Mouse (Mus musculus) brown adipose tissue, adult 24 weeks (tissue): ENCODE measurements around the gene Olfr65. TPM values are rescaled to one million over a fixed set of nuclear protein-coding genes. Genes with fewer than 3 reads are reported as not detected.

Experiments
- H3K27ac ChIP-seq: fragments of 200-500 bp; replicated peaks from 2 replicates; pipeline ENCODE4 v1.5.1; 2012; ENCODE audit warnings: low read depth, mild to moderate bottlenecking, low read length
- H3K4me1 ChIP-seq: fragments of 200-500 bp; 2 replicates; pipeline ENCODE4 v1.6.1; 2012; ENCODE audit warnings: low read length, mixed read lengths; ENCODE audit not compliant: control insufficient read depth, insufficient read depth, insufficient read length
- H3K4me3 ChIP-seq: fragments of 200-500 bp; 2 replicates; pipeline ENCODE4 v1.5.1; 2012; ENCODE audit warnings: low read depth, mild to moderate bottlenecking, low read length, moderate library complexity; ENCODE audit not compliant: insufficient read depth
- polyA plus RNA-seq: library from polyadenylated mRNA; stranded (reverse); fragments of >200 nt; gene quantifications from 2 replicates; pipeline ENCODE4 v1.2.4, GENCODE M21; 2012; ENCODE audit not compliant: missing spikeins, insufficient read depth, insufficient read length

Gene Olfr65
- polyA plus RNA-seq: not detected in 2 replicates

DNA sequence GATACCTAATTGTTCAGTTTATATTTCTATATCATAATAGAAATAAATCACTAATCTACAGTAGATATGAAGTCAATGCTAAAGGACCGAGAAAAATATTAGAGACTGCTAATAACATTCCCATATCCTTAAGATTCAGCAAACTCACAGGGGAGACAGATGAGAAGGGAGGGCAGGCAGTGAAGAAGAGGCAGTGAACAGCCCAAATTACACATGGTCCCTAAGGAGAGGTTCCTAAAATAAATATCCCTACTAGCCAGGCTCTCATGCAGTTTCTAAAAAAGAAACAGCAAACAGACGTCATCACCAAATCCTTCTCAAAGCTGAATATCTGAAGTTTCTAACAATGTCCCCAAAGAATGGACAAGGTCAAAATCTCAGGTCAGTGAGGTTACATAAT, at the start of gene Olfr65:
TSS of gene Olfr65 (plus strand) at position 301 of the 400 bp plus-strand sequence.
- no peak within 1 kb of the TSS for H3K4me3 ChIP-seq
- H3K27ac ChIP-seq: no peak within 1 kb of the TSS
- H3K4me1 ChIP-seq: no peaks in the 10 kb centered on the region

DNA sequence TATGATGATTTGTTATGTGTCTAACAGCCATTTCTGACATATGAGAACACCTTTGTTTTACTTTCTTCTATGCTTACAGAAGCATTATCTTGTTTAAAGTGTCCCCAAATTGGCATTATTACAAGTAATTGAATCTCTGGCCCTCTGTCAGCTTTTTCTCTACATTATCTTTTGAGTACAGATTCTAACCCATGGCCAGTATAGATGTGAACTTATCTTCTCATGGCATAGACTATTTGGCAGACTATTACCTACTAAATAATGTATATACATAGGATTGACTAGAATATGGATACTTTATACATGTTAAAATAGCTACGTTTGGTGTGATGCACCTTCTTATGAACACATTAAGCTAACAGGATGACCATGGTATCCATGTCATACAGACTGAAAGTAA, 48.6 kb upstream of the Olfr65 start:
- H3K27ac ChIP-seq: no peak overlapping the region
- no peaks in the 10 kb centered on the region for H3K4me1 ChIP-seq
- no peak overlapping the region for H3K4me3 ChIP-seq

DNA sequence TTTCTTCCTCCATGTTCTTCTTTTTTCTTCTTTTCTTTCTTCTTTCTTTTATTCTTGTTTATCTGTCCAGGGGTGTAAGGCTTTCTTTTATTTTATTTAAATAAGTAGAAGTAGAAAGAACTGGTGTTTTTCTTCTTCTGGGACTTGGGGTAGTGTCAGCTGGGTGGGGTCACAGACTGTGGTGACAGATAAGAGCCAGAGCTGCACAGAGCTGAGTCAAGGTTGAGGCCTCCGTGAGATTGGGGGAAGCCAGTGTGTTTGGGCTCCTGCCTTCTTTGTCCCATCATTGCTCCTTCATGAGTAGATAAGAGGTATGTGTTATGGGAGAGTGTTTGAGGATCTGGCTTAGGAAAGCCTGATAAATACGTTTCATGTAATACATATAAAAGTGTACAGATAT, 44.2 kb upstream of the Olfr65 start:
- no peak overlapping the region for H3K4me3 ChIP-seq
- no peaks in the 10 kb centered on the region for H3K4me1 ChIP-seq
- no peak overlapping the region for H3K27ac ChIP-seq

DNA sequence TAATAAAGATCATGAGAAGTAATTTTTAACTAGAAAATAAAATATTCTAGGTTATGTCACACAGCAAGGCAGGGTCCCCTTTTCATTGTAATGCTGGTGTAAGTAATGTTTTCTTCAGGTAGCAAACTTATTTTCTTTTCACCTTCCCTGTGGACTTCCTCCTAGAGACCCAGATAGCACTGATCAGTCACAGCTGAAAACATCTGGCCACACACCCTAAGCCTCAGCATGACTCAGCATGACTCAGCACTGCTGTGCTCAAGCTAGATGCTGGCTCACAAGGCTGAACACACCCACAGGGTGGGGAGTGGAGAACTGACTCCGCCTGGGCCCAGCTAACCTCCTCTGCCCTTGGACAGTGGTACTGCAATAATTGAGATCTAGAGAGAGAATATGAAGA, 42.4 kb upstream of the Olfr65 start:
- Histone ChIP-seq H3K4me3 (no peak overlapping the region), H3K4me1 (no peaks in the 10 kb centered on the region), H3K27ac (no peak overlapping the region)

DNA sequence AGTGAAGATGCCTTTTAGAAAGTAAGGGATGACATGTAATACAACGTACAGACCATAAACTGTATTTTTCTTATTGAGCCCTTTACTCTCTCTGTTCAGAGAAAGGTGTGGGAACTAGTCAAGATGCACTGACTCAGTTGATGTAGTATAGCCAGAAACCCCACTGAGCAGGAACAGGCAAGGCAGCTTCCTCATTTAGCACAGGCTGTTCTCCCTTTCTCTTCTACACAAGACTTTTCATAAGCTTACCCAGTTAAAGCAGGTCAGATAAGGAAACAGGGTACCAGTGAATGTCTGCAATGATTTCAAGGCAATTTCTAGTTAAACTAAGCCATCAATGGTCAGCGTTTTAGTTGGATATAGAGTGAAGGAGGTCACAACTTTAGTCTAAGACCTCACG, 41.8 kb upstream of the Olfr65 start:
- no peak overlapping the region for H3K4me3 ChIP-seq
- no peak overlapping the region for H3K27ac ChIP-seq
- no peaks in the 10 kb centered on the region for H3K4me1 ChIP-seq

- no peak overlapping the region for H3K27ac ChIP-seq
- no peak overlapping the region for H3K4me3 ChIP-seq
- no peaks in the 10 kb centered on the region for H3K4me1 ChIP-seq
Observed at GRCm38 (mm10) chr7:103865716-103866115, 37.6 kb upstream of the Olfr65 start.

DNA sequence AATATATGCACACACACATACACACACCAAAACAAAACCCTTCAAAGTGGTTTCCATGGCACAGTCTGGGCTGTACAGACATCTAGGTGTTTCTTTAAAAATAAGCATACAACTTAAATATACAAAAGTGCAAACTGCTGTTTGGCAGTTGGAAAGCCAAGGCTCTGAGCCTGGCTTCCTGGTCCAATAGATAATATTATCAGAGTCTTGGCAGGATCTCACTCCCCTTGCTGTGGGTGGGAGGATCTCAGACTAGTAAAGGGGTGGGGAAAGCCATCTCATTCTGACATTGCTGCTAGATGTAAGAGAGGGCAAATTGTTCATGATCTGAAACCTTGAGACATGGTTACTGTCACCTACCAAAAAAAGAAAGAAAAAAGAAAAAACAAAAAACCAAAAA, 32.6 kb upstream of the Olfr65 start:
- Histone ChIP-seq H3K4me3 (no peak overlapping the region), H3K27ac (no peak overlapping the region), H3K4me1 (no peaks in the 10 kb centered on the region)

DNA sequence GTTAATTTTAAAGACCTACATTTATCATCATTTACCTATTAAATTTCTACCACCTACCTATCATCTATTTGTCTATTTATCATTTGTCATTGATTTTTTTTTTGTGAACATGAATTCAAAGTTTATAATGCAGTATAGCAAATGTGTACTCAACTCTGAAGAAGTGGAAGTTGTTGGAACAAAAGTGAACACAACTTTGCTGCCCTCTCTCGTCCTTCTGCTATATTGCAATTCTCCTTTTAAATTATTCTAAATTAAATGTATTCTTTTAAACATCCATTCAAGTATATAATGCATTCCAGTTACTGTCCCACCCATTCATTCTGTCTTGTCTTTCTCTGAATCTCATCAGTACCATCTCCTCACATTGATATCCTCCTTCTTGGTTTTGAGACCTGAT, 30.2 kb upstream of the Olfr65 start:
- no peak overlapping the region for H3K4me3 ChIP-seq
- H3K4me1 ChIP-seq: no peaks in the 10 kb centered on the region
- H3K27ac ChIP-seq: no peak overlapping the region

DNA sequence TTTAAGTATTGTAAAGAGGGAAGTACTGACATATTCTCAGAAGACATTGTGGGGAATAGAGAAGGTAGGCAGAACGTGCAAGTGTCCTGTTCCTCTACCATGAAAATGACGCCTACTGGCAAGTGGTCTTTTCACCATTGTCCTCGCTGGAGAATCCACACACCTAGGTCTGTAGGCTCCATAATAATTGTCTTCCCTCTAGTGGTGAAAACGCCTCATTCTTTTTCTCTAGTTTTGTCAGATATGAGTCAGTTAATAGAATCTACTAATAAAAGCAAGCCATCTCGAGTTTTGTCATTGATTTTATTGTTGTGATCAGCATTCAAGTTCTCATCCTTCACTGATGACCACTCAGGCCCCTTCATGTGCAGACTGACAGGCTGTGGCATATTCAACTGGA, 28.8 kb upstream of the Olfr65 start:
- no peaks in the 10 kb centered on the region for H3K4me1 ChIP-seq
- H3K27ac ChIP-seq: no peak overlapping the region
- no peak overlapping the region for H3K4me3 ChIP-seq

GRCm38 (mm10) chr7:103877093-103877492, 26.2 kb upstream of the Olfr65 start:
- Histone ChIP-seq H3K4me3 (no peak overlapping the region), H3K27ac (no peak overlapping the region), H3K4me1 (no peaks in the 10 kb centered on the region)

GRCm38 (mm10) chr7:103886152-103886551, 17.1 kb upstream of the Olfr65 start, which contains the start of gene Olfr66:
Gene Olfr66 (minus strand): TSS chr7:103886252.
- Histone ChIP-seq H3K27ac (no peak within 1 kb of the TSS), H3K4me3 (no peak within 1 kb of the TSS)

DNA sequence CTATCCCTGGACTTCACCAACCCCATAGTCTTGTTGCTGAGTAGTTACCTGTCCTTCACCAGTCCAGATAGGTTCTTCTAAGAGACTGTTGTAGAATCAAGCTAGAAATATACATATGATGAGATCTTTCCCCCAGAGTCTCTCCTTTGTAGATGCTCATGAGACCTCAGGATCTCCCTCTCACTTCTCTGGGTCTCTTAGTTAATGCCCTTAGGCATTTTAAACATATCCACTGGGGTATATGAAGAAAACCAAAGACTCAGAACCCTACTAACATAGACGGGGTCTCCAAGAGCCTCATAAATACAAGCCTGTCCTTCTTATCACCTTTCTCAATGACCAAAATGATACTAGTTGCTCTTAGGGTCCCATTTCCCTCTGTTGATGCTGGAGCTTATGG, 8.9 kb upstream of the Olfr65 start, which contains the start of gene Olfr64:
TSS of gene Olfr64 (minus strand) at position 101 of the 400 bp plus-strand sequence.
- H3K27ac ChIP-seq: no peak within 1 kb of the TSS
- no peak within 1 kb of the TSS for H3K4me3 ChIP-seq

More at GRCm38 (mm10) chr7:103886152-103886551, 17.1 kb upstream of the Olfr65 start, which contains the start of gene Olfr66:
- H3K4me1 ChIP-seq: no peaks in the 10 kb centered on the region

GRCm38 (mm10) chr7:103910047-103910446, 6.8 kb downstream of the Olfr65 start:
- H3K4me1 ChIP-seq: no peaks in the 10 kb centered on the region
- H3K27ac ChIP-seq: no peak overlapping the region
- H3K4me3 ChIP-seq: no peak overlapping the region

More for the DNA sequence above, 8.9 kb upstream of the Olfr65 start, which contains the start of gene Olfr64:
- H3K4me1 ChIP-seq: no peaks in the 10 kb centered on the region

- no peak overlapping the region for H3K27ac ChIP-seq
- H3K4me3 ChIP-seq: no peak overlapping the region
- no peaks in the 10 kb centered on the region for H3K4me1 ChIP-seq
Observed at GRCm38 (mm10) chr7:103912969-103913511, 9.8 kb downstream of the Olfr65 start.

GRCm38 (mm10) chr7:103915338-103915737, 12.1 kb downstream of the Olfr65 start:
- Histone ChIP-seq H3K4me3 (no peak overlapping the region), H3K27ac (no peak overlapping the region)

DNA sequence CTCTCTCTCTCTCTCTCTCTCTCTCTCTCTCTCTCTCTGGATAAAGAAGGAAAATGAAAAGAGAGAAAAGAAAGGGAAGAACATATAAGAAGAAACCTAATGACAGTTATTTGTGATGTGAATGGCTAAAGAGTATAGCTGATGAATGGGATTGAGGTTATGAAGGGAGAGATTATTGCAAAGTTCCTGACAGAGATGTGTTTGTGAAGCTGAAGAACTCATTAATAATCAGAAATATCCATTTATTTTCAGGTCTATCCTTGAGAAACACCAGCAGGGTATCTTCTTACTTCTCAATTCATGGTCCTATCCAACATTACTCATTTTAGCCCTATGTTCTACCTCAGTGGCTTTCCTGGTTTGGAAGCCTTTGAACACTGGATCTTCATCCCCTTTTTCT, 25.2 kb downstream of the Olfr65 start, which contains the start of gene Olfr631:
TSS of gene Olfr631 (plus strand) at position 301 of the 400 bp plus-strand sequence.
- Histone ChIP-seq H3K4me1 (no peaks in the 10 kb centered on the region), H3K4me3 (no peak within 1 kb of the TSS), H3K27ac (no peak within 1 kb of the TSS)

More at GRCm38 (mm10) chr7:103915338-103915737, 12.1 kb downstream of the Olfr65 start:
- no peaks in the 10 kb centered on the region for H3K4me1 ChIP-seq
